Mouse (Mus musculus): ENCODE results near the gene Unc79.

DNA sequence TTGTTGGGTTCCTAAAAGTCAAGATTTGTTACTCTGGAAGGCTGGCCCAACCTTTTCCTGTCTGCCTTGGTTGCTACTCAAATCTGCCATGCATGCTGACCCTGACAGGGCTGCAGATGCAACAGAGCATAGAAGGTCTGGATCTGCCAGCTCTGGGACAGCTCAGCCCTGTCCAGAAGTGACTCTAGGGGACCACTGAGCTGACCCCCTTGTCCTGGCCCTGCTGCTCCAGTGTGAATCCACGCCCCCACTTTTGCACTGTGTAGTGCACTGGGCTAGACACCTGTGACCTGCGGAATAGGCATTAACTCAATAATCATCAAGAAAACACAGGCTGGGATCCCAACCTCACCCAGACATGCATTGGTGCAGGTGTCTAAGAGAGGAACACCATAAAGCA lies 266.1 kb downstream of the Unc79 start:
- no peak for TF ChIP-seq CTCF (IDR thresholded peaks at IDR 0.05; ENCODE audit: low read depth)
- no peak for TF ChIP-seq EP300 (optimal IDR thresholded peaks at IDR 0.05)
